Mouse (Mus musculus) cortical plate, adult 2 months (tissue): ENCODE results near the gene Dlg2.

Experiments used
- CTCF ChIP-seq: fragments of 200-500 bp; IDR thresholded peaks from 2 replicates; pipeline ENCODE4 v1.5.1; 2011; ENCODE audit warnings: mild to moderate bottlenecking, control low read depth, low read length; ENCODE audit not compliant: insufficient read depth; ENCODE audit errors: extremely low read depth
- POLR2A ChIP-seq: fragments of 200-500 bp; IDR thresholded peaks from 2 replicates; pipeline ENCODE4 v1.6.1; 2011; ENCODE audit warnings: mild to moderate bottlenecking, low read length, control low read depth; ENCODE audit not compliant: insufficient read depth; ENCODE audit errors: extremely low read depth

- TF ChIP-seq CTCF = no peak
- no peak for TF ChIP-seq POLR2A
These were observed 44.3 kb upstream of the Dlg2 start for GRCm38 (mm10) chr7:90432221-90432620.
